Mouse (Mus musculus) megakaryocyte, embryonic 14.5 days (primary cell): Measurements from ENCODE around the gene Tgm4. TPM values are rescaled to one million over a fixed set of nuclear protein-coding genes. Genes with fewer than 3 reads are reported as not detected.

Source experiments
- H3K27me3 ChIP-seq: replicated peaks from 2 replicates; pipeline ENCODE3; 2012; ENCODE audit warnings: inconsistent platforms
- H3K36me3 ChIP-seq: replicated peaks from 2 replicates; pipeline ENCODE3; 2012; ENCODE audit warnings: low read length, inconsistent platforms, mixed read lengths
- H3K4me1 ChIP-seq: 2 replicates; pipeline ENCODE4 v1.6.1; 2012; ENCODE audit warnings: inconsistent platforms
- H3K4me3 ChIP-seq: replicated peaks from 2 replicates; pipeline ENCODE3; 2012; ENCODE audit warnings: moderate library complexity, mild to moderate bottlenecking, inconsistent platforms
- H3K9me3 ChIP-seq: 2 replicates; pipeline ENCODE4 v1.6.1; 2012; ENCODE audit warnings: inconsistent platforms
- FLI1 ChIP-seq: IDR thresholded peaks from 2 replicates; pipeline ENCODE4 v1.6.1; 2012; ENCODE audit warnings: low read length, inconsistent platforms, mixed read lengths
- GATA1 ChIP-seq: IDR thresholded peaks from 3 replicates; pipeline ENCODE4 v1.6.1; 2012; ENCODE audit warnings: mixed read lengths, low read length, inconsistent platforms, borderline replicate concordance
- polyA plus RNA-seq: library from polyadenylated mRNA; stranded (reverse); fragments of >175 nt; gene quantifications from 2 replicates; pipeline ENCODE4 v1.2.3, GENCODE M21; 2012; ENCODE audit warnings: low replicate concordance; ENCODE audit not compliant: insufficient read depth

The Tgm4 gene
- polyA plus RNA-seq, 1 experiment, result not detected

GRCm38 (mm10) chr9:123103425-123103824 lies 68.9 kb downstream of the Tgm4 start:
- no peaks in the 10 kb centered on the region for H3K27me3 ChIP-seq
- peaks cover 45% of the 10 kb centered on the region for H3K4me1 ChIP-seq
- H3K4me3 ChIP-seq, result no peak overlapping the region
- H3K9me3 ChIP-seq, result no peaks in the 10 kb centered on the region
- no peak for TF ChIP-seq FLI1
- no peak for TF ChIP-seq GATA1
- peaks cover 83% of the 10 kb centered on the region for H3K36me3 ChIP-seq

GRCm38 (mm10) chr9:123104362-123104761 lies 69.8 kb downstream of the Tgm4 start:
- Histone ChIP-seq H3K4me3 (no peak overlapping the region), H3K9me3 (no peaks in the 10 kb centered on the region), H3K4me1 (peaks cover 50% of the 10 kb centered on the region), H3K27me3 (no peaks in the 10 kb centered on the region), H3K36me3 (peaks cover 82% of the 10 kb centered on the region)
- no peak for TF ChIP-seq GATA1
- no peak for TF ChIP-seq FLI1

GRCm38 (mm10) chr9:123107186-123107585 lies 72.7 kb downstream of the Tgm4 start:
- Histone ChIP-seq H3K27me3 (no peaks in the 10 kb centered on the region), H3K4me3 (no peak overlapping the region), H3K4me1 (peaks cover 60% of the 10 kb centered on the region), H3K9me3 (no peaks in the 10 kb centered on the region), H3K36me3 (peaks cover 59% of the 10 kb centered on the region)
- TF ChIP-seq GATA1 (no peak), FLI1 (no peak)

- H3K4me3 ChIP-seq, result no peak overlapping the region
- H3K4me1 ChIP-seq, result peaks cover 61% of the 10 kb centered on the region
- TF ChIP-seq FLI1 (no peak), GATA1 (no peak)
- no peaks in the 10 kb centered on the region for H3K9me3 ChIP-seq
- H3K27me3 ChIP-seq, result no peaks in the 10 kb centered on the region
- H3K36me3 ChIP-seq, result peaks cover 43% of the 10 kb centered on the region
These were observed 74.7 kb downstream of the Tgm4 start for GRCm38 (mm10) chr9:123109188-123109587.

- TF ChIP-seq FLI1, result no peak
- TF ChIP-seq GATA1, result no peak
- peaks cover 60% of the 10 kb centered on the region for H3K4me1 ChIP-seq
- no peaks in the 10 kb centered on the region for H3K9me3 ChIP-seq
- H3K36me3 ChIP-seq, result peaks cover 41% of the 10 kb centered on the region
- H3K27me3 ChIP-seq, result no peaks in the 10 kb centered on the region
- peak overlapping the region; percentile 100 for H3K4me3 ChIP-seq
These were observed 77.3 kb downstream of the Tgm4 start for GRCm38 (mm10) chr9:123111751-123112221.

GRCm38 (mm10) chr9:123112805-123113521 lies 78.4 kb downstream of the Tgm4 start, which contains the start of the genes Zdhhc3 and Exosc7:
Gene Zdhhc3, minus strand, starts transcription at chr9:123113205.
Gene Exosc7, plus strand, starts transcription at chr9:123113215.
- TF ChIP-seq FLI1 (no peak), GATA1 (no peak)
- Histone ChIP-seq H3K36me3 (peaks cover 45% of the 10 kb centered on the region), H3K4me3 (peak within 1 kb of the TSS; percentile 100), H3K4me1 (peaks cover 60% of the 10 kb centered on the region), H3K27me3 (no peaks in the 10 kb centered on the region), H3K9me3 (no peaks in the 10 kb centered on the region)

- H3K4me1 ChIP-seq, result peaks cover 58% of the 10 kb centered on the region
- H3K9me3 ChIP-seq, result no peaks in the 10 kb centered on the region
- TF ChIP-seq FLI1 (no peak), GATA1 (no peak)
- no peaks in the 10 kb centered on the region for H3K27me3 ChIP-seq
- peaks cover 47% of the 10 kb centered on the region for H3K36me3 ChIP-seq
- peak overlapping the region; percentile 100 for H3K4me3 ChIP-seq
These were observed 79.4 kb downstream of the Tgm4 start for GRCm38 (mm10) chr9:123113931-123114330.

- Histone ChIP-seq H3K9me3 (no peaks in the 10 kb centered on the region), H3K4me1 (peaks cover 42% of the 10 kb centered on the region), H3K4me3 (no peak overlapping the region), H3K27me3 (no peaks in the 10 kb centered on the region), H3K36me3 (peaks cover 56% of the 10 kb centered on the region)
- TF ChIP-seq GATA1 (no peak), FLI1 (no peak)
These were observed 81.0 kb downstream of the Tgm4 start for GRCm38 (mm10) chr9:123115566-123115965.

Other genes with a start within 250 kb of the Tgm4 start
- 0.03 TPM in 1 of 2 replicates, not detected in the other for gene Tcaim, start 229.2 kb upstream of the Tgm4 start, polyA plus RNA-seq
- not detected in 2 replicates for gene Gm35549, start 190.7 kb upstream of the Tgm4 start, polyA plus RNA-seq
- 3.9 TPM in 1 of 2 replicates, not detected in the other for gene Zfp445, start 168.7 kb upstream of the Tgm4 start, polyA plus RNA-seq
- gene Zkscan7, start 149.0 kb upstream of the Tgm4 start, polyA plus RNA-seq, result not detected in 2 replicates
- not detected in 2 replicates for gene Zfp105, start 111.7 kb upstream of the Tgm4 start, polyA plus RNA-seq
- 2.4 TPM in 1 of 2 replicates, not detected in the other for gene 1110059G10Rik, start 83.7 kb upstream of the Tgm4 start, polyA plus RNA-seq
- 1.3 and 2.1 TPM in 2 replicates for gene Kif15, start 83.7 kb upstream of the Tgm4 start, polyA plus RNA-seq
- gene Tmem42, start 13.4 kb upstream of the Tgm4 start, polyA plus RNA-seq, result 3.9 TPM in 1 of 2 replicates, not detected in the other
- gene Zdhhc3, start 78.5 kb downstream of the Tgm4 start, polyA plus RNA-seq, result 26.6 and 36.9 TPM in 2 replicates
- 10.5 TPM in 1 of 2 replicates, not detected in the other for gene Exosc7, start 78.5 kb downstream of the Tgm4 start, polyA plus RNA-seq
- gene Clec3b, start 116.2 kb downstream of the Tgm4 start, polyA plus RNA-seq, result 0.93 TPM in 1 of 2 replicates, not detected in the other
- 0.91 TPM in 1 of 2 replicates, not detected in the other for gene Cdcp1, start 181.3 kb downstream of the Tgm4 start, polyA plus RNA-seq
- 337 and 1,592 TPM in 2 replicates for gene Tmem158, start 226.0 kb downstream of the Tgm4 start, polyA plus RNA-seq